Mouse (Mus musculus) gastrocnemius, postnatal 10 days (tissue): ENCODE measurements around the gene Wdr46. TPM values are rescaled to one million over a fixed set of nuclear protein-coding genes. Genes with fewer than 3 reads are reported as not detected.
"Not testable (repeated sequence)": the region's sequence is repeated elsewhere in the genome, so short reads cannot be mapped to it uniquely, and the experiment has no call there.

Experiments
- DNase-seq: peaks from one replicate; pipeline ENCODE4 v3.0.0; 2021; ENCODE audit warnings: mixed read lengths
- long read RNA-seq, 2 experiments: library from polyadenylated mRNA; stranded (forward); transcript quantifications; one replicate each; pipeline ENCODE4 v2.0.0; 2021
- total RNA-seq, 2 experiments: library from RNA; stranded (reverse); gene quantifications; 2 replicates each; pipeline ENCODE4 v1.2.3; 2021

Gene Wdr46
- total RNA-seq, result 10 to 100 TPM; 15.7 TPM
- long read RNA-seq, experiment 1, transcript Wdr46-201 (15 exons, 2,229 nt), result major isoform, 16 of 23 reads
- long read RNA-seq, experiment 1, partial matches to known transcripts, result 5 of 23 reads
- long read RNA-seq, experiment 1, other reads (novel, unspliced or antisense), result 2 of 23 reads
- long read RNA-seq, experiment 2, transcript Wdr46-201 (15 exons, 2,229 nt), result major isoform, 25 of 33 reads
- long read RNA-seq, experiment 2, partial matches to known transcripts, result 5 of 33 reads
- long read RNA-seq, experiment 2, other reads (novel, unspliced or antisense), result 3 of 33 reads

GRCm38 (mm10) chr17:33940206-33940805 is at the start of gene Wdr46, which contains the start of gene Pfdn6:
TSS of gene Wdr46 (plus strand) at chr17:33940660.
TSS of gene Pfdn6 (minus strand) at chr17:33940343.
- DNase-seq, result peak; percentile 92

- no peak for DNase-seq
Observed at GRCm38 (mm10) chr17:33891357-33891756, 49.1 kb upstream of the Wdr46 start.

- DNase-seq, result not testable (repeated sequence)
Observed at GRCm38 (mm10) chr17:33891892-33892291, 48.6 kb upstream of the Wdr46 start.

- DNase-seq, result no peak
Observed at GRCm38 (mm10) chr17:33892429-33892828, 48.0 kb upstream of the Wdr46 start.

GRCm38 (mm10) chr17:33893011-33893410 is 47.4 kb upstream of the Wdr46 start:
- DNase-seq, result not testable (repeated sequence)

- DNase-seq, result no peak
Observed at GRCm38 (mm10) chr17:33897114-33897794, 43.2 kb upstream of the Wdr46 start.

GRCm38 (mm10) chr17:33898193-33898592 is 42.3 kb upstream of the Wdr46 start:
- DNase-seq, result not testable (repeated sequence)

- DNase-seq, result no peak
Observed at GRCm38 (mm10) chr17:33899642-33900041, 40.8 kb upstream of the Wdr46 start.

GRCm38 (mm10) chr17:33900281-33900988 is 40.0 kb upstream of the Wdr46 start:
- no peak for DNase-seq

- no peak for DNase-seq
Observed at GRCm38 (mm10) chr17:33900989-33901314, 39.5 kb upstream of the Wdr46 start.

- no peak for DNase-seq
Observed at GRCm38 (mm10) chr17:33901653-33902052, 38.8 kb upstream of the Wdr46 start.

- DNase-seq, result no peak
Observed at GRCm38 (mm10) chr17:33902079-33902478, 38.4 kb upstream of the Wdr46 start.

GRCm38 (mm10) chr17:33902491-33902890 is 38.0 kb upstream of the Wdr46 start:
- DNase-seq, result no peak

- DNase-seq, result not testable (repeated sequence)
Observed at GRCm38 (mm10) chr17:33903911-33904651, 36.4 kb upstream of the Wdr46 start.

GRCm38 (mm10) chr17:33904835-33905234 is 35.6 kb upstream of the Wdr46 start, which contains the start of gene Platr17:
TSS of gene Platr17 (plus strand) at chr17:33905135.
- not testable (repeated sequence) for DNase-seq

- DNase-seq, result peak; percentile 43
Observed at GRCm38 (mm10) chr17:33908331-33909076, 32.0 kb upstream of the Wdr46 start.

GRCm38 (mm10) chr17:33909077-33909868 is 31.2 kb upstream of the Wdr46 start, which contains the start of gene Daxx:
TSS of gene Daxx (plus strand) at chr17:33909414.
- DNase-seq, result peak; percentile 98

GRCm38 (mm10) chr17:33909869-33910250 is 30.6 kb upstream of the Wdr46 start:
- no peak for DNase-seq

GRCm38 (mm10) chr17:33910346-33911051 is 30.0 kb upstream of the Wdr46 start:
- no peak for DNase-seq
